Mouse (Mus musculus): ENCODE results near the gene 3110082I17Rik. TPM values are rescaled to one million over a fixed set of nuclear protein-coding genes. Genes with fewer than 3 reads are reported as not detected.
"Not testable (repeated sequence)": the region's sequence is repeated elsewhere in the genome, so short reads cannot be mapped to it uniquely, and the experiment has no call there.

The 3110082I17Rik gene
- polyA plus RNA-seq, 1 experiment from 2014 or later = 39.7 TPM

GRCm38 (mm10) chr5:139344021-139344686, 116.2 kb downstream of the 3110082I17Rik start:
- DNase-seq (ENCODE audit: low spot score) (peak; percentile 87), ATAC-seq (ENCODE audit: insufficient number of reproducible peaks, low FRiP score, low TSS enrichment, low read depth) (peak; percentile 73)
- WGBS = 6% methylated on average over 12 of the region's 12 CpGs
- H3K27ac ChIP-seq (replicated peaks; ENCODE audit: low read depth, low read length) = no peak overlapping the region; the same call in 1 of the 2 replicates
- H3K27me3 ChIP-seq (ENCODE audit: control insufficient read depth, insufficient read depth, low read length) = no peaks in the 10 kb centered on the region
- H3K36me3 ChIP-seq (ENCODE audit: control insufficient read depth, insufficient read depth, low read length) = peaks cover 13% of the 10 kb centered on the region; the same call in 1 of the 2 replicates
- peak overlapping the region; percentile 97 for H3K4me2 ChIP-seq (ENCODE audit: low read depth, severe bottlenecking)
- H3K4me3 ChIP-seq (ENCODE audit: low read depth, low read length) = peak overlapping the region; percentile 93
- H3K4me1 ChIP-seq (ENCODE audit: control insufficient read depth, insufficient read depth, low read length) = peaks cover 9% of the 10 kb centered on the region
- peak overlapping the region; percentile 84 for H3K9ac ChIP-seq (ENCODE audit: low read length)
- H3K9me3 ChIP-seq (ENCODE audit: control insufficient read depth, low read length) = no peaks in the 10 kb centered on the region

GRCm38 (mm10) chr5:139338891-139339290, 121.4 kb downstream of the 3110082I17Rik start:
- H3K36me3 ChIP-seq (ENCODE audit: control insufficient read depth, insufficient read depth, low read length) = peaks cover 27% of the 10 kb centered on the region; the same call in 1 of the 2 replicates
- H3K27ac ChIP-seq (replicated peaks; ENCODE audit: low read depth, low read length) = no peak overlapping the region
- WGBS = 89% methylated on average over 11 of the region's 11 CpGs
- H3K4me1 ChIP-seq (ENCODE audit: control insufficient read depth, insufficient read depth, low read length) = peaks cover 6% of the 10 kb centered on the region
- ATAC-seq (ENCODE audit: insufficient number of reproducible peaks, low FRiP score, low TSS enrichment, low read depth) = no peak
- H3K9me3 ChIP-seq (ENCODE audit: control insufficient read depth, low read length) = no peaks in the 10 kb centered on the region
- no peak overlapping the region for H3K9ac ChIP-seq (ENCODE audit: low read length)
- H3K27me3 ChIP-seq (ENCODE audit: control insufficient read depth, insufficient read depth, low read length) = no peaks in the 10 kb centered on the region
- no peak overlapping the region for H3K4me3 ChIP-seq (ENCODE audit: low read depth, low read length)
- no peak overlapping the region for H3K4me2 ChIP-seq (ENCODE audit: low read depth, severe bottlenecking)
- no peak for DNase-seq (ENCODE audit: low spot score)

- Histone ChIP-seq H3K9ac (ENCODE audit: low read length) (no peak overlapping the region), H3K27ac (replicated peaks; ENCODE audit: low read depth, low read length) (no peak overlapping the region), H3K4me3 (ENCODE audit: low read depth, low read length) (no peak overlapping the region), H3K9me3 (ENCODE audit: control insufficient read depth, low read length) (no peaks in the 10 kb centered on the region), H3K27me3 (ENCODE audit: control insufficient read depth, insufficient read depth, low read length) (no peaks in the 10 kb centered on the region), H3K4me1 (ENCODE audit: control insufficient read depth, insufficient read depth, low read length) (peaks cover 1% of the 10 kb centered on the region), H3K36me3 (ENCODE audit: control insufficient read depth, insufficient read depth, low read length) (peaks cover 27% of the 10 kb centered on the region; the same call in 1 of the 2 replicates), H3K4me2 (ENCODE audit: low read depth, severe bottlenecking) (no peak overlapping the region)
- WGBS = 83% methylated on average over 3 of the region's 3 CpGs
- DNase-seq (ENCODE audit: low spot score) (no peak), ATAC-seq (ENCODE audit: insufficient number of reproducible peaks, low FRiP score, low TSS enrichment, low read depth) (no peak)
These were observed 121.9 kb downstream of the 3110082I17Rik start for GRCm38 (mm10) chr5:139338403-139338802.

- no peaks in the 10 kb centered on the region for H3K4me1 ChIP-seq (ENCODE audit: control insufficient read depth, insufficient read depth, low read length)
- ATAC-seq (ENCODE audit: insufficient number of reproducible peaks, low FRiP score, low TSS enrichment, low read depth) (no peak), DNase-seq (ENCODE audit: low spot score) (no peak)
- H3K4me2 ChIP-seq (ENCODE audit: low read depth, severe bottlenecking) = no peak overlapping the region
- no peak overlapping the region for H3K27ac ChIP-seq (replicated peaks; ENCODE audit: low read depth, low read length)
- no peaks in the 10 kb centered on the region for H3K9me3 ChIP-seq (ENCODE audit: control insufficient read depth, low read length)
- H3K27me3 ChIP-seq (ENCODE audit: control insufficient read depth, insufficient read depth, low read length) = no peaks in the 10 kb centered on the region
- 87% methylated on average over 13 of the region's 13 CpGs for WGBS
- H3K9ac ChIP-seq (ENCODE audit: low read length) = no peak overlapping the region
- H3K36me3 ChIP-seq (ENCODE audit: control insufficient read depth, insufficient read depth, low read length) = peaks cover 27% of the 10 kb centered on the region; the same call in 1 of the 2 replicates
- no peak overlapping the region for H3K4me3 ChIP-seq (ENCODE audit: low read depth, low read length)
These were observed 122.4 kb downstream of the 3110082I17Rik start for GRCm38 (mm10) chr5:139337826-139338370.

- ATAC-seq (ENCODE audit: insufficient number of reproducible peaks, low FRiP score, low TSS enrichment, low read depth) = no peak; the same call in 1 of the 2 replicates
- Histone ChIP-seq H3K9ac (ENCODE audit: low read length) (no peak overlapping the region), H3K4me1 (ENCODE audit: control insufficient read depth, insufficient read depth, low read length) (no peaks in the 10 kb centered on the region), H3K4me2 (ENCODE audit: low read depth, severe bottlenecking) (no peak overlapping the region), H3K36me3 (ENCODE audit: control insufficient read depth, insufficient read depth, low read length) (peaks cover 19% of the 10 kb centered on the region; the same call in 1 of the 2 replicates), H3K27ac (replicated peaks; ENCODE audit: low read depth, low read length) (no peak overlapping the region), H3K4me3 (ENCODE audit: low read depth, low read length) (no peak overlapping the region), H3K9me3 (ENCODE audit: control insufficient read depth, low read length) (no peaks in the 10 kb centered on the region), H3K27me3 (ENCODE audit: control insufficient read depth, insufficient read depth, low read length) (no peaks in the 10 kb centered on the region)
- DNase-seq (ENCODE audit: low spot score) = no peak
- WGBS = 97% methylated on average over 4 of the region's 4 CpGs
These were observed 124.7 kb downstream of the 3110082I17Rik start for GRCm38 (mm10) chr5:139335634-139336033.

- not testable (repeated sequence) for H3K4me3 ChIP-seq (ENCODE audit: low read depth, low read length); DNase-seq (ENCODE audit: low spot score); H3K4me2 ChIP-seq (ENCODE audit: low read depth, severe bottlenecking); H3K9ac ChIP-seq (ENCODE audit: low read length); H3K27ac ChIP-seq (replicated peaks; ENCODE audit: low read depth, low read length); ATAC-seq (ENCODE audit: insufficient number of reproducible peaks, low FRiP score, low TSS enrichment, low read depth); H3K27me3 ChIP-seq (ENCODE audit: control insufficient read depth, insufficient read depth, low read length); H3K4me1 ChIP-seq (ENCODE audit: control insufficient read depth, insufficient read depth, low read length); H3K9me3 ChIP-seq (ENCODE audit: control insufficient read depth, low read length)
- WGBS = 84% methylated on average over 10 of the region's 10 CpGs
- peaks cover 16% of the 10 kb centered on the region; the same call in 1 of the 2 replicates for H3K36me3 ChIP-seq (ENCODE audit: control insufficient read depth, insufficient read depth, low read length)
These were observed 125.9 kb downstream of the 3110082I17Rik start for GRCm38 (mm10) chr5:139334394-139334793.

GRCm38 (mm10) chr5:139333301-139334013, 126.9 kb downstream of the 3110082I17Rik start:
- DNase-seq (ENCODE audit: low spot score) (no peak), ATAC-seq (ENCODE audit: insufficient number of reproducible peaks, low FRiP score, low TSS enrichment, low read depth) (no peak)
- Histone ChIP-seq H3K9ac (ENCODE audit: low read length) (no peak overlapping the region), H3K27ac (replicated peaks; ENCODE audit: low read depth, low read length) (no peak overlapping the region), H3K9me3 (ENCODE audit: control insufficient read depth, low read length) (no peaks in the 10 kb centered on the region), H3K36me3 (ENCODE audit: control insufficient read depth, insufficient read depth, low read length) (peaks cover 9% of the 10 kb centered on the region; the same call in 1 of the 2 replicates), H3K4me1 (ENCODE audit: control insufficient read depth, insufficient read depth, low read length) (no peaks in the 10 kb centered on the region), H3K27me3 (ENCODE audit: control insufficient read depth, insufficient read depth, low read length) (no peaks in the 10 kb centered on the region), H3K4me3 (ENCODE audit: low read depth, low read length) (no peak overlapping the region), H3K4me2 (ENCODE audit: low read depth, severe bottlenecking) (no peak overlapping the region)
- 82% methylated on average over 16 of the region's 16 CpGs for WGBS

GRCm38 (mm10) chr5:139332590-139333272, 127.6 kb downstream of the 3110082I17Rik start:
- H3K27me3 ChIP-seq (ENCODE audit: control insufficient read depth, insufficient read depth, low read length) = no peaks in the 10 kb centered on the region
- no peak overlapping the region for H3K9ac ChIP-seq (ENCODE audit: low read length)
- no peaks in the 10 kb centered on the region for H3K9me3 ChIP-seq (ENCODE audit: control insufficient read depth, low read length)
- H3K4me3 ChIP-seq (ENCODE audit: low read depth, low read length) = no peak overlapping the region
- no peak overlapping the region for H3K27ac ChIP-seq (replicated peaks; ENCODE audit: low read depth, low read length)
- ATAC-seq (ENCODE audit: insufficient number of reproducible peaks, low FRiP score, low TSS enrichment, low read depth) (no peak), DNase-seq (ENCODE audit: low spot score) (no peak)
- H3K4me2 ChIP-seq (ENCODE audit: low read depth, severe bottlenecking) = no peak overlapping the region
- no peaks in the 10 kb centered on the region for H3K4me1 ChIP-seq (ENCODE audit: control insufficient read depth, insufficient read depth, low read length)
- peaks cover 2% of the 10 kb centered on the region; the same call in 1 of the 2 replicates for H3K36me3 ChIP-seq (ENCODE audit: control insufficient read depth, insufficient read depth, low read length)
- 90% methylated on average over 8 of the region's 8 CpGs for WGBS
